Mouse (Mus musculus): ENCODE measurements at regions not wholly inside any gene's neighbourhood (a gene's known extent, or its start where the extent isn't known, plus 50 kb on each side); places are given as distances from the start of the nearest gene placed in this dataset.

GRCm38 (mm10) chr2:128249188-128249587, 123.3 kb downstream of the Bcl2l11 start:
- H3K27me3 ChIP-seq (ENCODE audit: insufficient read depth, low read length), result no peaks in the 10 kb centered on the region
- no peaks in the 10 kb centered on the region for H3K36me3 ChIP-seq (ENCODE audit: insufficient read depth, low read length)
- TF ChIP-seq CTCF (conservative IDR thresholded peaks at IDR 0.05; ENCODE audit: low read length), result no peak
- TF ChIP-seq POU5F1 (IDR thresholded peaks at IDR 0.05; ENCODE audit: borderline replicate concordance, low read length), result no peak
- TF ChIP-seq NANOG (IDR thresholded peaks at IDR 0.05; ENCODE audit: borderline replicate concordance, low read length), result no peak
- H3K4me3 ChIP-seq (replicated peaks; ENCODE audit: low read length), result no peak overlapping the region
- peaks cover 12% of the 10 kb centered on the region for H3K9me3 ChIP-seq (ENCODE audit: low read length)
- H3K4me1 ChIP-seq (replicated peaks; ENCODE audit: low read depth, low read length), result peaks cover 16% of the 10 kb centered on the region

DNA sequence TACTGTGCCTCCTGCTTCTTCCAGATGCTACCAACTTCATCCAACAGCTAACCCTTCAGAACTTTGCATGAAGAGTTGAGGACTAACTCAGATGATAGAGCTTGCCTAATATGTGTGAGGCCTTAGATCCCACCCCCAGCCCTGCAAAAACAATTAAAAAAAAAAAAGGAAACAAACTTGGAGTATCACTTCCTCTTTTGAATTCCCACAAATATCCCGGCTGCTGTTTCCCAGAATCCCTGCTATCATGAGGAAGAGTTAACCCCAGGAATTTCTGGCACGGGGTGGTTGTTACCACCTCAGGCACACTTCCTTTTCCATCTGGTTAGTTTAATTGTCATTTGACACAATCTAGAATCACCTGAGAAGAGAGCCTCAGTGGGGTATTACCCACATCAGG, 123.8 kb downstream of the Bcl2l11 start:
- H3K4me1 ChIP-seq (replicated peaks; ENCODE audit: low read depth, low read length), result peaks cover 12% of the 10 kb centered on the region; the same call in 1 of the 2 replicates
- peaks cover 12% of the 10 kb centered on the region for H3K9me3 ChIP-seq (ENCODE audit: low read length)
- no peak for TF ChIP-seq POU5F1 (IDR thresholded peaks at IDR 0.05; ENCODE audit: borderline replicate concordance, low read length)
- no peak for TF ChIP-seq NANOG (IDR thresholded peaks at IDR 0.05; ENCODE audit: borderline replicate concordance, low read length)
- no peak for TF ChIP-seq CTCF (conservative IDR thresholded peaks at IDR 0.05; ENCODE audit: low read length)
- H3K36me3 ChIP-seq (ENCODE audit: insufficient read depth, low read length), result no peaks in the 10 kb centered on the region
- H3K27me3 ChIP-seq (ENCODE audit: insufficient read depth, low read length), result no peaks in the 10 kb centered on the region
- no peak overlapping the region for H3K4me3 ChIP-seq (replicated peaks; ENCODE audit: low read length)

- Histone ChIP-seq H3K4me1 (replicated peaks; ENCODE audit: low read depth, low read length) (peaks cover 15% of the 10 kb centered on the region), H3K9me3 (ENCODE audit: low read length) (peaks cover 12% of the 10 kb centered on the region), H3K36me3 (ENCODE audit: insufficient read depth, low read length) (no peaks in the 10 kb centered on the region), H3K4me3 (replicated peaks; ENCODE audit: low read length) (no peak overlapping the region), H3K27me3 (ENCODE audit: insufficient read depth, low read length) (no peaks in the 10 kb centered on the region)
- TF ChIP-seq NANOG (IDR thresholded peaks at IDR 0.05; ENCODE audit: borderline replicate concordance, low read length) (no peak), POU5F1 (IDR thresholded peaks at IDR 0.05; ENCODE audit: borderline replicate concordance, low read length) (no peak), CTCF (conservative IDR thresholded peaks at IDR 0.05; ENCODE audit: low read length) (no peak)
Measured at GRCm38 (mm10) chr2:128250841-128251240, 125.0 kb downstream of the Bcl2l11 start.

DNA sequence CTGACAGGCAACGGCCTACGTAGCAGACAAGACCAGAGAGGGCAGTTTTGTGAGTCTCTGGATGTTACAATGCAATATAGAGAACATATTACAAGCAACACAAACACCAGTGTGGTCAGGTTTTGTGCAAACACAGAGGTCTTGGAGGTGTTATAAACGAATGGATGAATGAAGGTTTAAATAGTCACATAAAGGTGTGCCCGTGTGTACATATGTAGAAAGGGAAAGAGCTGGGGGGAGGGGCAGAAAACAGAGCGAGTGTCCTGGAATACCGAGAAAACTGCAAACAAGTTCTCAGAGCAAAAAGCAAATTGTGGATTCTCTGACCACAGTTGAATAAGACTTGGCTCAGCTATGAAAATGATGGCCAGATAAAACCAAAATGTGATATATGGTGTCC, 130.8 kb downstream of the Bcl2l11 start:
- Histone ChIP-seq H3K4me3 (replicated peaks; ENCODE audit: low read length) (no peak overlapping the region), H3K4me1 (replicated peaks; ENCODE audit: low read depth, low read length) (peaks cover 55% of the 10 kb centered on the region), H3K36me3 (ENCODE audit: insufficient read depth, low read length) (no peaks in the 10 kb centered on the region), H3K9me3 (ENCODE audit: low read length) (no peaks in the 10 kb centered on the region), H3K27me3 (ENCODE audit: insufficient read depth, low read length) (no peaks in the 10 kb centered on the region)
- no peak for TF ChIP-seq POU5F1 (IDR thresholded peaks at IDR 0.05; ENCODE audit: borderline replicate concordance, low read length)
- TF ChIP-seq NANOG (IDR thresholded peaks at IDR 0.05; ENCODE audit: borderline replicate concordance, low read length), result no peak
- no peak for TF ChIP-seq CTCF (conservative IDR thresholded peaks at IDR 0.05; ENCODE audit: low read length)

DNA sequence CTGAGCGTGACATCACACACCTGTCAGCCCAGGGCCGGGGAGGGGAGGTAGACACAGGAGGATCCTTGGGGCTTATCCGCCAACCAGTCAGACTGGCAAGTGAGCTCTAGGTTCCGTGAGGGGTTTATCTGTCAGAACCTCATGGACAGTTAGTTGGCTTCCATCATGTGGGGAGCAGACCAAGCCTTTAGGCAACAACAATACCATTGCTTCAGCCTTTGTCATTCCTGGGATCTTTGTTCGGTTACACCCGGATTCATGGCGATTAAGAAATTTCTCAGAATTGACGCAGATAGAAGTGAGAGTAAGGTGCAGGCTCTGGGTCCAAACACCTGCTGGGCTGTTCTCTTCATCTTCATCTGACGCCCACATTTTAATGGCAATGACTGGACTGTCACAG, 131.4 kb downstream of the Bcl2l11 start:
- no peaks in the 10 kb centered on the region for H3K9me3 ChIP-seq (ENCODE audit: low read length)
- 0 out of 2 replicates have a peak overlapping the region, but pooled peaks have one; percentile 14 for H3K4me3 ChIP-seq (replicated peaks; ENCODE audit: low read length)
- H3K36me3 ChIP-seq (ENCODE audit: insufficient read depth, low read length), result no peaks in the 10 kb centered on the region
- no peak for TF ChIP-seq CTCF (conservative IDR thresholded peaks at IDR 0.05; ENCODE audit: low read length)
- H3K4me1 ChIP-seq (replicated peaks; ENCODE audit: low read depth, low read length), result peaks cover 61% of the 10 kb centered on the region
- no peaks in the 10 kb centered on the region for H3K27me3 ChIP-seq (ENCODE audit: insufficient read depth, low read length)

DNA sequence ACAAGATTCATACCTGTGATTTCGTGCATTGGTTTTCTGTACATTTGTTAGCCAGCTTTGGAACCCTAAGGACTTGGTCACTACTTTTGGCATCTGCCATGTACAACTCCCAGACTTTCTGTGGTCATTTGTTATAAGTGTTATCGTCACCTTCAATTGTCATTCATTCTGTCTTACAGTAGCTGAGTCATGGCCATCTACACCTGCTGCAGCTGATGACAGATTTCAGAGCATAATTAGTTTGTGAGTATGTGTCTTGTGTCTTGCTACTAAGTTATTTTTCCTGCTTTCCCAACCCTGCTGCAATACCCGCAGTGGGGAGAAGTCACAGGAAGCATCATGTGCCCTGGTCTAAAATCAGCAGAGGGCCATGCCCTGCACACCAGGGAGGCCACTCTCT, 138.0 kb downstream of the Bcl2l11 start:
- Histone ChIP-seq H3K4me3 (replicated peaks; ENCODE audit: low read length) (no peak overlapping the region), H3K27me3 (ENCODE audit: insufficient read depth, low read length) (0 out of 2 replicates have a peak, but pooled peaks cover 4% of the 10 kb centered on the region), H3K9me3 (ENCODE audit: low read length) (no peaks in the 10 kb centered on the region), H3K36me3 (ENCODE audit: insufficient read depth, low read length) (no peaks in the 10 kb centered on the region), H3K4me1 (replicated peaks; ENCODE audit: low read depth, low read length) (peaks cover 74% of the 10 kb centered on the region)
- TF ChIP-seq CTCF (conservative IDR thresholded peaks at IDR 0.05; ENCODE audit: low read length), result no peak
- TF ChIP-seq NANOG (IDR thresholded peaks at IDR 0.05; ENCODE audit: borderline replicate concordance, low read length), result no peak
- no peak for TF ChIP-seq POU5F1 (IDR thresholded peaks at IDR 0.05; ENCODE audit: borderline replicate concordance, low read length)

- H3K4me1 ChIP-seq (replicated peaks; ENCODE audit: low read depth, low read length), result peaks cover 69% of the 10 kb centered on the region
- H3K27me3 ChIP-seq (ENCODE audit: insufficient read depth, low read length), result 0 out of 2 replicates have a peak, but pooled peaks cover 4% of the 10 kb centered on the region
- 0 out of 2 replicates have a peak overlapping the region, but pooled peaks have one; percentile 14 for H3K4me3 ChIP-seq (replicated peaks; ENCODE audit: low read length)
- TF ChIP-seq NANOG (IDR thresholded peaks at IDR 0.05; ENCODE audit: borderline replicate concordance, low read length) (peak; percentile 45; the same call in 1 of the 2 replicates), POU5F1 (IDR thresholded peaks at IDR 0.05; ENCODE audit: borderline replicate concordance, low read length) (no peak), CTCF (conservative IDR thresholded peaks at IDR 0.05; ENCODE audit: low read length) (no peak)
- no peaks in the 10 kb centered on the region for H3K36me3 ChIP-seq (ENCODE audit: insufficient read depth, low read length)
- no peaks in the 10 kb centered on the region for H3K9me3 ChIP-seq (ENCODE audit: low read length)
Measured at GRCm38 (mm10) chr2:128265014-128265990, 139.5 kb downstream of the Bcl2l11 start.

DNA sequence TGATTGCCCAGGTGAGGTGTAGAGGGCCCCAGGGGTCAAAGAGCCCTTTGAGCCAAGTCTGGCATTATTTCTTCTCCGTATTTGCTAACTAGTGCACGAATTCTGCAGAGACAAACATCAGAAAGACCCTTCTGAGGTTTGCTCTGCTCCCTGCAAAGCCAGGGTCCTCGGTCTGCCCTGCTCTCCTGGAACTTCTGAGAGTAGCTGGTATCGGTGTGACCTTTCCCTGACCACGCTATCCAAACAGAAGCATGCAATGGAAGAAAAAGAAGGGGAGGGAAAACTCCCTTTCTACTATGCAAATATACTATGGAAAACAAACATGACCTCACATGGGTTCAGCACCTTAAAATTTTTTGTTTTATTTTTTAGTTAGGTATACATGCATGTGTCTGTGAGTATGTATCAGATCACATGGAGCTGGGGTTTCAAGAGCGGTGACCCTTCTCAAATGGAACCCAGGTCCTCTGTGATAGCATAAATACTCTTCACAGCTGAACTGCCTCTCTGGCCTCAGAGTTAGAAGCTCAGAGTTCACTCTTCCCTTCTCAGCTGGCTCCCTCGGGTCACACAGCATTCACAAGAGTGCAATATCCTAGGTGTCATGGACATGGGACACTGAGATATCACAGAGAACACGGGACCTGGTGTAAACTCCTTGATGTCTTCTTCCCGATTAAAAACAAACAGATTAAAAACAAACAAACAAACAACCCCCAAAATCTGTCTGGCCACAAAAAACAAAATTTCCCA, 144.7 kb downstream of the Bcl2l11 start:
- Histone ChIP-seq H3K4me3 (replicated peaks; ENCODE audit: low read length) (no peak overlapping the region), H3K27me3 (ENCODE audit: insufficient read depth, low read length) (0 out of 2 replicates have a peak, but pooled peaks cover 4% of the 10 kb centered on the region), H3K9me3 (ENCODE audit: low read length) (no peaks in the 10 kb centered on the region), H3K36me3 (ENCODE audit: insufficient read depth, low read length) (no peaks in the 10 kb centered on the region), H3K4me1 (replicated peaks; ENCODE audit: low read depth, low read length) (peaks cover 71% of the 10 kb centered on the region)
- TF ChIP-seq NANOG (IDR thresholded peaks at IDR 0.05; ENCODE audit: borderline replicate concordance, low read length) (no peak), POU5F1 (IDR thresholded peaks at IDR 0.05; ENCODE audit: borderline replicate concordance, low read length) (no peak), CTCF (conservative IDR thresholded peaks at IDR 0.05; ENCODE audit: low read length) (no peak)

Data from E14TG2a.4 (cell line).